Mouse (Mus musculus) gastrocnemius, adult 2 months (tissue): ENCODE results near the gene Gm3776. TPM values are rescaled to one million over a fixed set of nuclear protein-coding genes. Genes with fewer than 3 reads are reported as not detected.
"Not testable (repeated sequence)": the region's sequence is repeated elsewhere in the genome, so short reads cannot be mapped to it uniquely, and the experiment has no call there.

Source experiments
- DNase-seq: peaks from one replicate; pipeline ENCODE4 v3.0.0; 2022
- H3K27ac ChIP-seq: fragments of 200-600 bp; 2 replicates; pipeline ENCODE4 v1.8.1; 2022; ENCODE audit warnings: mild to moderate bottlenecking
- H3K4me3 ChIP-seq: fragments of 200-600 bp; 2 replicates; pipeline ENCODE4 v1.8.1; 2022; ENCODE audit warnings: mild to moderate bottlenecking, moderate library complexity
- CTCF ChIP-seq: fragments of 200-600 bp; IDR thresholded peaks from 2 replicates; pipeline ENCODE4 v1.8.1; 2022; ENCODE audit warnings: antibody characterized with exemption, mild to moderate bottlenecking, moderate library complexity
- intact Hi-C: fragments of 180-260 bp; cut with DNase I; formaldehyde crosslinking; loops from one replicate; pipeline ENCODE4 v1.15.1; 2025
- total RNA-seq, 2 experiments: library from RNA; stranded (reverse); gene quantifications; 2 replicates each; pipeline ENCODE4 v1.2.3; 2021

The Gm3776 gene
- total RNA-seq, 2 experiments from 2014 or later = not detected

DNA sequence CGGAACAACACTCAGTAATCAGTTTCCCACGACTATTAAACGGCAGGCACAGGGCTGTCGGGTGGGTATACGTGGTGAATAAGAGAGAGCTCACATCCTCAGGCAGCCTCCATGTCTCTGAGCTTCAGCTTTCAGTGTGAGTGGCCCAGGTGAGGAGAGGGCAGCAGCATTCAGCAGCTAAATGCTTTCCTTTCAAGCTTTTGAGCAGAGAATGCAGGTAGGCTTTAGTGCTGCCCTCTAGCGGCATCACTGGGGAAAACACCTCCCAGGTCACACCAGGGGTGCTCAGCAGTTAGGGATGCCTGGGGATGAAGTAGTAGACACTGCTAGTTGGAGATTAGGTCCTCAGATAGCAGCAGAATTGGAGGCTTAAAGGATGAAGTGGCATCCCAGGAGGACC, 2.8 kb downstream of the Gm3776 start:
- H3K4me3 ChIP-seq, H3K27ac ChIP-seq, intact Hi-C loops: not testable (repeated sequence)
- DNase-seq = peak; percentile 54
- peak; percentile 49 for TF ChIP-seq CTCF

DNA sequence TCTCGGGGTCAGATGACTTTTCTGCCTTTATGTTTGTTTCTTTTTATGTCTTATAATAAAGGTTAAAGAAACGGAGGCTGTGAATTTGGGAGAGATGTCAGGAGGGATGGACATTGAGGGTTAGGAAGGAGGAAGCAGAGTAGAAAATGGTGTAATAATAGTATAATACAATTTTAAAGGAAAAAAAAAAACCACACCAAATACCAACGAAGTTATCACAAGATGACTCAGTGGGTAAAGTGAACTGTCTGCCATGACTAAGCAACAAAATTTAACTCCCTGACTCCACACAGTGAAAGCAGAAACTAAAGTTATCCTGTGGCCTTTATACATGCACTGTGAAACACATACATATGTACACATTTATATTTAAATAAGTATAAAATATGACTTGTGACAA, 14.0 kb downstream of the Gm3776 start:
- intact Hi-C loops, H3K4me3 ChIP-seq, H3K27ac ChIP-seq, DNase-seq: not testable (repeated sequence)

- H3K4me3 ChIP-seq, DNase-seq, intact Hi-C loops, H3K27ac ChIP-seq: not testable (repeated sequence)
Observed at GRCm38 (mm10) chr9:78282002-78282711, 25.2 kb downstream of the Gm3776 start.

DNA sequence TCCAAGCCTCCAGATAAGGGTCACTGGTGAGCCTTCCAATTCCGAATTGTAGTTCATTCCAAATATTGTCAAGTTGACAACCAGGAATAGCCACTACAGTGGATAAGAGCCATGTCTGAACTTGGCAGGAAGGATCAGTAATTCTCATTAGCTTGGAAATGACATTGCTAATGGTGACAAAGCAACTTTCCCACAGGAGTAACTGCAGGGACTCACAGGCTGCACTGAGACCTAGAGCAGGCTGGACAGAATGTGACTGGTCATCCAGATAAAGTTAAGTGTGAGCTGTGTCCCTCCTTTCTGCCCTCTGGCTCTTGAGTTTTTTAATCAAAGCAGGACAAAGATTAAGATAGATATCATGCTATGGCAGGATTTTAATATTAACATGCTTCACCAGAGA, 32.1 kb downstream of the Gm3776 start:
- H3K4me3 ChIP-seq, DNase-seq, intact Hi-C loops, H3K27ac ChIP-seq: not testable (repeated sequence)

DNA sequence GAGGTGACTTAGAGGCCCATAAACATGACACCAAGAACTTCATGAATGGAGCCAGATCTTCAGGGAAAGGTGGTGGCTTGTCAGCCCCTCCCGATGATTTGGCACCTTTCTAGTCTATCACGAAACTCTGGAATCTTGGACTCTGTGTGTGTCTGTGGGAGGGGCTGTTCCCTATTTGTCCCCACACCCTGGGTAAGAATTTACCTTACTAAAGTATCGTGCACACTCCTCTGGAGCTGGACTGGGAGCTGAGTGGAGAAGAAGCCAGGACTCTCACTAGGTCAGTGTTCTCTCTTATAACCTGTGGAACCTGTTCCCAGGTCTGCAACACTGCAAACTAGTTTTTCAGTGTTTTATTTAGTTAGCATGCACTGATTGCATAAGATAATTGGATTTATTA, 32.8 kb downstream of the Gm3776 start, which contains the start of gene Gm10639:
Gene Gm10639, plus strand, starts transcription at position 201 of the 400 bp plus-strand sequence.
- H3K27ac ChIP-seq, DNase-seq, H3K4me3 ChIP-seq, intact Hi-C loops: not testable (repeated sequence)

GRCm38 (mm10) chr9:78292462-78292861, 35.5 kb downstream of the Gm3776 start:
- DNase-seq, intact Hi-C loops, H3K4me3 ChIP-seq, H3K27ac ChIP-seq: not testable (repeated sequence)

DNA sequence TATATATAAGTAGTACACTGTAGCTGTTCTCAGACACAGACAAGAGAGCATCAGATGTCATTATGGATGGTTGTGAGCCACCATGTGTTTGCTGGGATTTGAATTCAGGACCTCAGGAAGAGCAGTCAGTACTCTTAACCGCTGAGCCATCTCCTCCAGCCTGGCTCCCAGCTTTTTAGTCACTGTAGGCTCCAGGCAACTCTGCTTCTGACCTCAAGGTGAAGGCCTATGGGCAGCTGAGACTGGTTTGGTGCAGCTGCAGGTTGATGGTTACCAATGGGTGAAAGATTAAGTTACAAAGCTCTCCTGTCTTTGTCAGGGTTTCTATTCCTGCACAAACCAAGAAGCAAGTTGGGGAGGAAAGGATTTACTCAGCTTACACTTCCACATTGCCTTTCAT, 36.8 kb downstream of the Gm3776 start:
- DNase-seq, H3K27ac ChIP-seq, H3K4me3 ChIP-seq, intact Hi-C loops: not testable (repeated sequence)

DNA sequence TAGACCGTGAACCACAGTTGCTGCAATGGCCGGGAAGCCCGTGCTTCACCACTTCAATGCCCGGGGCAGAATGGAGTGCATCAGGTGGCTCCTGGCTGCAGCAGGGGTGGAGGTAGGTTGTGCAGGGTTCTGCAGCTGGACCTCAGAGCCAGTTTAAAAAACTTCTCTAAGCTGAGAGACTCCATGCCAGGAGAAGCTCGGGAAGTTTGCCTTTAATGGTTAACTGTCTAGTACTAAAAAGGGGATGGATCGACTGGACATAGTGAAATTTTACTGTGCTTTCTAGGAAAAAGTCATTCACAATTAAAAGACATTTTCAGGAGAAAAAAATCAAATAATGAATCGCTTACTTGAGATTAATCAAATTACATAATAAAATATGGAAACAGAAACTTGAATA, 37.9 kb downstream of the Gm3776 start:
- H3K27ac ChIP-seq, intact Hi-C loops, DNase-seq, H3K4me3 ChIP-seq: not testable (repeated sequence)

GRCm38 (mm10) chr9:78296089-78296488, 39.2 kb downstream of the Gm3776 start:
- intact Hi-C loops = not testable (repeated sequence)
- peak; percentile 46 for DNase-seq

GRCm38 (mm10) chr9:78298232-78298631, 41.3 kb downstream of the Gm3776 start:
- intact Hi-C loops = no loop called here
- no peak for DNase-seq
- no peak overlapping the region for H3K4me3 ChIP-seq
- TF ChIP-seq CTCF = no peak
- H3K27ac ChIP-seq = no peak overlapping the region

More at GRCm38 (mm10) chr9:78296089-78296488, 39.2 kb downstream of the Gm3776 start:
- TF ChIP-seq CTCF = peak; percentile 63
- not testable (repeated sequence) for H3K4me3 ChIP-seq, H3K27ac ChIP-seq

DNA sequence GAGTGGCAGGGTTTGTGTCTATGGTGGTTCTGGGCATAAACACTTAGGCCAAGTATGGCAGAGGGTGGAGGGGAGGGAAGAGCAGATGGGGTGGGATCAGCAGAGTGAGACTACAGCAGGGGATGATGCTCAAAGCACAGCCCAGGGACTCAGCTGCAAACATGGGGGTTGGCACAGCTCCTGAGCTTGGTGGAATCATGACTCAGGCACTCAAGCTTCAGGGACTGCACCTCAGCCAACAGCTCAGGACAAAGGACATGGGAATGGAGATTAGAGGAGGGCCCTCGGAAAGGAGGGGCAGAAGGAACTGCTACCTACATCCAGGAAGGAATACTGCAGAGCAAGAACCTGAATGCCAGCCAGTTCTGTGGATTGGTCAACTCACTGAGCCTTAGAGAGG, 42.2 kb downstream of the Gm3776 start:
- H3K27ac ChIP-seq, intact Hi-C loops, H3K4me3 ChIP-seq, DNase-seq: not testable (repeated sequence)

DNA sequence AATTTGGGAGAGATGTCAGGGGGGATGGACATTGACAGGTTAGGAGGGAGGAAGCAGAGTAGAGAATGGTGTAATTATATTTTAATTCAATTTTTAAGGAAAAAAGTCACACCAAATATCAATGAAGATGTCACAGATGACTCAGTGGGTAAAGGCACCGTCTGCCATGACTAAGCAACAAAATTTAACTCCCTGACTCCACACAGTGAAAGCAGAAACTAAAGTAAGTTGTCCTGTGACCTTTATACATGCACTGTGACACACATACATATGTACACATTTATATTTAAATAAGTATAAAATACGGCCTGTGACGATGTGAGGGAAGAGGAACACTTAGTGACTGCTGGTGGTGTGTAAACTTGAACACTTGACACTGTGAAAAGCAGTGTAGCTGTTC, 51.2 kb downstream of the Gm3776 start:
- not testable (repeated sequence) for DNase-seq

DNA sequence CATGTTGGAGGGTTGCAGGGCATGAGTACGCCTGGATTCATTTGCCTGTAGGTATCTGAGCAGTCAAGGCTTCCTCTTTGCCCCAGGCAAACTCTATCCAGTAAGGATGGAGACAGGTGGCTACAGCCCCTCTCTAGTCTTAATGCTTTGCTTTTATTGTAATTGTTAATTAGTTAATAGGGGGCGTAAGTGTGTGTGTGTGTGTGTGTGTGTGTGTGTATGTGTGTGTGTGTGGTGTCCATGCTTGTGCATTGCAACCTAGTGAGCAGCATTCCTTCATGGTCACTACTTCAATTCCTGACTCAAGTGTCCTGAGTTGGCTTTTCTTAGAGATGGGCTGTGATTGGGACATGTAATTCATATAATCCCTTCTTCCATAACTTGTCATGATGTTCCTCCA, 57.8 kb downstream of the Gm3776 start, which contains the start of gene Omt2a:
Gene Omt2a, minus strand, starts transcription at position 101 of the 400 bp plus-strand sequence.
- intact Hi-C loops = no loop called here
- H3K27ac ChIP-seq = no peak within 1 kb of the TSS
- TF ChIP-seq CTCF = no peak
- no peak within 1 kb of the TSS for H3K4me3 ChIP-seq
- no peak for DNase-seq

More for the DNA sequence above, 51.2 kb downstream of the Gm3776 start:
- intact Hi-C loops, H3K27ac ChIP-seq, H3K4me3 ChIP-seq: not testable (repeated sequence)

Other genes with a start within 250 kb of the Gm3776 start
- not detected for gene Gcm1, start 205.2 kb upstream of the Gm3776 start, total RNA-seq
- gene Fbxo9, start 148.1 kb upstream of the Gm3776 start, total RNA-seq = 10 to 100 TPM; 43.3 to 49.0 TPM
- 1 to 10 TPM; 5.0 to 6.4 TPM for gene Ick, start 147.9 kb upstream of the Gm3776 start, total RNA-seq
- gene Gsta4, start 74.4 kb upstream of the Gm3776 start, total RNA-seq = 10 to 100 TPM; 10.3 to 22.8 TPM
- gene Gsta1, start 26.5 kb upstream of the Gm3776 start, total RNA-seq = under 1 TPM in 1 of 2 experiments, not detected in 1; 0.33 TPM
- gene Gm10639, start 32.8 kb downstream of the Gm3776 start, total RNA-seq = not detected
- not detected for gene Omt2a, start 57.7 kb downstream of the Gm3776 start, total RNA-seq
- gene Omt2b, start 70.5 kb downstream of the Gm3776 start, total RNA-seq = not detected
- gene Gsta2, start 98.7 kb downstream of the Gm3776 start, total RNA-seq = not detected
- gene Dppa5a, start 111.0 kb downstream of the Gm3776 start, total RNA-seq = not detected
- gene Ooep, start 121.6 kb downstream of the Gm3776 start, total RNA-seq = not detected
- not detected for gene Ddx43, start 138.6 kb downstream of the Gm3776 start, total RNA-seq
- under 1 TPM; 0.08 to 0.11 TPM for gene Cgas, start 186.1 kb downstream of the Gm3776 start, total RNA-seq
- 10 to 100 TPM; 19.8 to 22.0 TPM for gene Mto1, start 191.1 kb downstream of the Gm3776 start, total RNA-seq
- not detected for gene Gm17324, start 191.7 kb downstream of the Gm3776 start, total RNA-seq
- 100 to 1,000 TPM; 390 to 557 TPM for gene Eef1a1, start 232.0 kb downstream of the Gm3776 start, total RNA-seq